Mouse (Mus musculus): ENCODE results near the gene Tbp. TPM values are rescaled to one million over a fixed set of nuclear protein-coding genes. Genes with fewer than 3 reads are reported as not detected.
A peak's percentile ranks its signal among the peaks of the same experiment; 100 is the strongest.

Tbp gene
- 10 to 100 TPM; 29.1 to 29.6 TPM for total RNA-seq (2021)
- long read RNA-seq, experiment 1, full-length matches to known transcripts: 11 of 21 reads
- long read RNA-seq, experiment 1, partial matches to known transcripts: 3 of 21 reads
- long read RNA-seq, experiment 1, other reads (novel, unspliced or antisense): 7 of 21 reads
- long read RNA-seq, experiment 2, full-length matches to known transcripts: 13 of 17 reads
- long read RNA-seq, experiment 2, partial matches to known transcripts: 1 of 17 reads
- long read RNA-seq, experiment 2, other reads (novel, unspliced or antisense): 3 of 17 reads

DNA sequence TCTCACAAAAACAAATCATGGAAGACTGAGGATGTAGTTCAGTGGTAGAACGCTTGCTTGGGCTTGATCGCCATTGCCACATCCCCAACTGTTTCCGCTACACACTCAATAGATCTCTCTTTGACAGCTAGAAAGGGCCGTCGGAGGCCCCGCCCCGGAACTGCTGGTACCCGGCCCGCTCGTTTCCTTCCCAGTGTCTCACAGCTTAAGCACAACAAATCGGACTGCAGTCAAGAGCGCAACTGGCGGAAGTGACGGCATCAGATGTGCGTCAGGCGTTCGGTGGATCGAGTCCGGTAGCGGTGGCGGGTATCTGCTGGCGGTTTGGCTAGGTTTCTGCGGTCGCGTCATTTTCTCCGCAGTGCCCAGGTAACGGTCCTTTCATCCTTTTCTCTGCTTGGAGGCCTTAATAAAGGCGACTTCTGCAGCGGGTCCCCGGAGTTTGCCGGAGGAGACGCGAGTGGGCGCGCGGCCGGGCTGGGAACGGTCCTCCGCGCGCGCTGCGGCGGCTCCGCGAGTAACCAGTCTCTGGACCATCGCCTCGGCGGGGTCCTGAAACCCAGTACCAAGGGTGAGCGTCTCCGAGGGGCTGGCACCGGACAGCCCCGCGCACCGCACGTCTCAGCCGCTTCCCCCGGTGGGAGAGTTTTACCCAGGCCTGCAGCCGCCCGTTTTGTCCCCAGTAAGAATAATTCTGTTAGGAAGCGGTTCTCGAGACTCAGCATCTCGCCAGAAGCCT lies at the start of gene Tbp, which contains the start of gene Psmb1:
TSS of gene Tbp (plus strand) at position 233 of the 739 bp plus-strand sequence.
TSS of gene Psmb1 (minus strand) at position 96 of the 739 bp plus-strand sequence.
- Histone ChIP-seq H3K27ac (peak within 1 kb of the TSS; percentile 90), H3K4me3 (peak within 1 kb of the TSS; percentile 93)
- DNase-seq (ENCODE audit: low spot score in 2 of 2): peak; percentile 97 to 98
- TF ChIP-seq CTCF (conservative IDR thresholded peaks at IDR 0.05): no peak

DNA sequence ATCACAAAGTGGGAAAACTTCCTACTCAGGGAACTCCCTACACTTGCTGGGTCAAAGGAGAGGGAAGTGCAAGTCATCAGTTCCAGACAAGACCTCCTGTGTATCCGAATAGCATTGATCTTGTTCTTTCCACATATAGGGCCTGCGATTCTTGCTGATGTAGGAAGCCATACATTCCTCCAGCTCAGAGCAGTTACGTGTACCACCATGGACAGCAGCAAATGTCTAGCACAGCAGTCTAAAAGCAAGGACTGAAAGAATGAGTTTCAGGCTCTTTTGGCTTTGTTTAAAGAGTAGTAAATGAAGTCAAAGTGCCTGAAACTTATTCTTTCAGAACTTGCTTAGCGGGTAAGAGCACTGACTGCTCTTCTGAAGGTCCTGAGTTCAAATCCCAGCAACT lies 44.5 kb upstream of the Tbp start:
- Histone ChIP-seq H3K4me3 (no peak overlapping the region), H3K27ac (no peak overlapping the region)
- TF ChIP-seq CTCF (conservative IDR thresholded peaks at IDR 0.05): no peak
- DNase-seq (ENCODE audit: low spot score in 2 of 2): no peak

DNA sequence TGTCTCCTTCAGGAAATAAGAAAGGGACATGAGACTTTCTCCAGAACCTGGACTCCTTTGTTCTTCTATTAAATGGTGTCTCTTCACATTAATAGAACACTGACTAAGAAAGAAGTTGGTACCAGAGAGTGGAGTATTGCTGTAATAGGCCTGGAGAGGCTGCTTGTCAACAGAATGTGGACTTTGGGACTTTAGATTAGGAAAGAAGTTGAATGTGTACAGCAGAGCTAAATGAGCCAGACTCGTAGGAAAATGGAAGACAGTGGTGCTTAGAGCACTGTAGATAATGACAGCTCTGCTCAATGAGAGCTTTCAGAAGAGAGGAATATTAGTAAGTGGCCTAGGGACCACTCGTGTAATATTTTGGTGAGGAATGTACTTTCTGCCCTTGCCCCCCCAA lies 43.1 kb upstream of the Tbp start:
- DNase-seq (ENCODE audit: low spot score in 2 of 2): no peak
- H3K4me3 ChIP-seq: no peak overlapping the region
- TF ChIP-seq CTCF (conservative IDR thresholded peaks at IDR 0.05): no peak
- H3K27ac ChIP-seq: no peak overlapping the region

DNA sequence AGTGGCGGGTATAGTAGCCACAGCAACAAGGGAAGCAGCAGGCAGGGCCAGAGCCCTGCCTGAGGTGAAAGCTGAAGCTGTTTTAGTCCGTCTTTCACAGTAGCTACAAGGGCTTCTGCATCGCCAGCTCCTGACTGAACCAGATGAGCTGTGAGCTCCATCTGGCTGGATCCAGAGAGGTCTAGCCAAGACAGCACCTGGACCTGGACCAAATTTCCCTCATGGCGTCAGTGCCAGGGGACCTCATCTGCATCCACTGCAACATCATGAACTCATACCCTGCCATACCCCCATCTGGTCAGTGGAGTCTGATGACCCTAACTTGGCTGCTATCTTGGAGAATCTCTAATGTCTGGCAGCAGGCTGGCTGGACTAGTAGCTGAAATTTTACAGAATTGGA lies 39.9 kb upstream of the Tbp start:
- H3K4me3 ChIP-seq: no peak overlapping the region
- no peak for DNase-seq (ENCODE audit: low spot score in 2 of 2)
- no peak overlapping the region for H3K27ac ChIP-seq
- no peak for TF ChIP-seq CTCF (conservative IDR thresholded peaks at IDR 0.05)

DNA sequence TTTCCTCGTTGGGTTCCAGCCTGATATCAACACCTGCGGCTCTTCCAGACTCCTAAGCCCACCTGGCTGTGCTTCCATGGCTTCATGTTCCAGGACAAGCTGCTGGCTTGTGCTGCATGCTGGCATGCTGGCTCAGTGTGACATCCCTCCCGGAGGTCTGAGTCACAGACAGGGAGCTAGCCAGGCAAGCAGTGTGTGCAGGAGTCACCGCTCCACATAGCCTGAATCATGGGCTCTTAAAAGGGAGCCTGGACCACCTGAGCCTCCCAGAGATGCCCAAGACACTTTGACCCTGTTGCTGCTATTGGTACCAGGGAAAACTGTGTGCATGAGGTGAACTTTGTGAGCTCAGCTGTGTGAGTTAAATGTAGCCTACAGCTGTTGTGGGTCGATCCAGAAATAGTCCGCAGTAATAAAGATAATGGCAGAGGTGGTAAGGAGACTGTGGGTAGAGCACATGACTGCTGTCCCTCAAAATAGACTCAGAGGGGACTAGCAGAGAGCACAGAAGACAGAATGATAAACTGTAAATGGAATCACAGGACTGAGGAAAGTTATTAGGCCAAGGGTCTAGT lies 37.7 kb upstream of the Tbp start:
- Histone ChIP-seq H3K27ac (no peak overlapping the region), H3K4me3 (no peak overlapping the region)
- DNase-seq (ENCODE audit: low spot score in 2 of 2): no peak
- TF ChIP-seq CTCF (conservative IDR thresholded peaks at IDR 0.05): no peak

DNA sequence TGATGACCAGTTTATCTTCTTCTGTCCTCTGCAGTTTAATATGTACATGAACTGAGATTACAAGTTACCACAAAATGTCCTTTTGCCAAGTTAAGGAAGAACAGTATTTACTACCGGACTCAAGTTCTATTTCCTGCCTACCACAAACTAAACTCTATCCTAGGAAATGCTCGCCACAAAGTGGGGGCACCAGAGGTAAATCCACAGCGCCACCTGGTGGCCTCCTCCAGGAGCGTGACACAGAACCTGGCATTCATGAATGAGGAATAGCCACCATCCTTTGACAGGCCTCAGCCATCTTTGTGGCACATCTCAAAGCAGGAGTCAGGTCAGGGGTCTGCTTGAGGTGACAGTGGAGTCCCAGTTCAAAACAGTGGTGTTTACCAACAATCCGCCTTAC lies 32.0 kb upstream of the Tbp start:
- peak; percentile 56 to 74 for DNase-seq (ENCODE audit: low spot score in 2 of 2)
- peak; percentile 96 for TF ChIP-seq CTCF (conservative IDR thresholded peaks at IDR 0.05)
- Histone ChIP-seq H3K27ac (no peak overlapping the region), H3K4me3 (no peak overlapping the region)

DNA sequence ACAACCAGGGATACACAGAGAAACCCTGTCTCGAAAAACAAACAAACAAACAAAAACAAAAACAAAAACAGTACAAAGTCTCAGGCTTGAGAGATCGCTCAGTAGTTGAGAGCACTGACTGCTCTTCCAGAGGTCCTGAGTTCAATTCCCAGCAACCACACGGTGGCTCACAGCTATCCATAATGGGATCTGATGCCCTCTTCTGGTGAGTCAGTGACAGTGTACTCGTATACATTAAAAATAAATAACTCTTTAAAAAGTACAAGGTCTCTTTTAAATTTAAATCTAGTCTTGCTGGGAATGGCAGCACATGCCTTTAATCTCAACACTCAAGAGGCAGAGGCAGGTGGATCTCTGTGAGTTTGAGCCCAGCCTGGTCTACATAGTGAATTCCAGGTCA lies 27.0 kb upstream of the Tbp start:
- Histone ChIP-seq H3K27ac (no peak overlapping the region), H3K4me3 (no peak overlapping the region)
- no peak for DNase-seq (ENCODE audit: low spot score in 2 of 2)
- TF ChIP-seq CTCF (conservative IDR thresholded peaks at IDR 0.05): peak; percentile 58

DNA sequence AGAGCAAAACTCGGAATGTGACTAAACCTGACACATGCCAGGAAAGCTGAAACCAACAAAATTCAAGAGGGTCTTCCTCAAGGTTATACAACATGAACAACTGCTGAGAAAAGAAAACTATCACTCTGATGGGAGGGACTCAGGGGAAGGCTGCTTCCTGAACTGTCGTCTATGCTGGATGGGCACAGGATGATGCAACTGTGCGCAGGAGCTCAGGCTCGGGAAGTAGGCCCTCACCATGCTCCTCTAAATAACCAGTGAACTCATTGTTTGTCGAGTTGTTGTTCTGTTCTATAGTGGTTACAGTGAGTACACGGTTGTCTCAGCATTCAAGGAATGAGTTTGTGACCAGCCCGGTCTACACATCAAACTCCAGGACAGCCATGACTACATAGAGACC lies 9.1 kb upstream of the Tbp start:
- no peak for TF ChIP-seq CTCF (conservative IDR thresholded peaks at IDR 0.05)
- no peak for DNase-seq (ENCODE audit: low spot score in 2 of 2)
- H3K27ac ChIP-seq: no peak overlapping the region

DNA sequence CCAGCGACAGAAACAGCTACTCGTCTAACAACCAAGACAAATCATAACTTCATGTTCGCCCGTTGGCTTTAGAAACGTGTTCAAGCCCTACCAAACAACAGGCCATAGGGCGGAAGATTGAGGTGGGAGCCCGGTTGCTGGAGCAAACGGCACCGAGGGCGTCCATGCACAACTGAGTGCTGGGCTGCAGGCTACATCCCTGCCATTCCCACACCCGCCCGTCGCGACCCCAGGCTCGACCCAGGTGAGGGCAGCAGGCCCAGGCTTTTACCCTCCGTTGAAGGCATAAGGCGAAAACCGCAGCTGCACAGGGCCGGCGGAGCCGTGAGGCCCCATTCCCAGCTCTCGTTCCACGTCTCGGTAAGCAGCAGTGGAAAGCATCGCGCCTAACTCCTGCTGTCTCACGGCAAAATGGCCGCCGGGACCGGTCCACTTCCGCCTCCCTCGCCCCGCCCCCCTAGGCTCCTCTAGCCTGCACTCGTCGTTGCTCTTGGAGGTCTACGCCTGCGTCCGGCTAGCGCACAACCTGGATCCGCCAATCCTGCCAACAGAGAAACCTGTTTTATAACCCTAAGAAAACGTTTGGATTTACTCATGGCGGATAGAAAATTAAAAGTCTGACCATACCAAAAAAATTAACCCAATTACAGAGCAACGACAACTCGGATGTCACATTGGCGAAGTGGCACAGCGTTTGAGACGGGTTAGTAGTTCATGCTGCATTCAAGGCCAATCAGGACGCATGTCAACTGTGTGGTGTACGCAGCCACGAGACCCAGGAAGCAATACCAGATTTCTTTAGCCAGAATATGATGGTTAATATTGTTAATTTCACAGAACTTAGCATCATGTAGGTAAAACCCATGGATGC lies 1.6 kb upstream of the Tbp start:
- Histone ChIP-seq H3K4me3 (peak overlapping the region; percentile 93), H3K27ac (peak overlapping the region; percentile 90)
- TF ChIP-seq CTCF (conservative IDR thresholded peaks at IDR 0.05): no peak
- DNase-seq (ENCODE audit: low spot score in 2 of 2): peak; percentile 94 to 95

More for the DNA sequence above, 9.1 kb upstream of the Tbp start:
- H3K4me3 ChIP-seq: no peak overlapping the region

DNA sequence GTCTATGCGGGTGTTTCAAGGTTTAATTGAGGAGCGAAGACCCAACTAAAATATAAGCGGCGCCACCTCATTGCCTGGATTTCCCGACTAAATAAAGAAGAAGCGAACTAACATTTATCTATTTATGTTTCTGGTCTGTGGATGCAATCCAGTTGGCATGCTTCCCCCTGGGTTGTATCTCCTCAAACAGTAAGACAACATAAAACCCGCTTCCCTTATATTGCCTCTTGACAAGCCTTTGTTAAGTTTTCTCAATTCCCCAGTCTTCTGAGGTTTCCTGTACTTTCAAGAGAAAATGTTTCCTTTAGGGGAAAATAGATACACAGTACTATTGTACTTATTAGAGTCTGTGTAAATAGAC lies 955 bp upstream of the Tbp start:
- no peak for TF ChIP-seq CTCF (conservative IDR thresholded peaks at IDR 0.05)
- Histone ChIP-seq H3K27ac (peak overlapping the region; percentile 90), H3K4me3 (peak overlapping the region; percentile 93)
- no peak for DNase-seq (ENCODE audit: low spot score in 2 of 2)

DNA sequence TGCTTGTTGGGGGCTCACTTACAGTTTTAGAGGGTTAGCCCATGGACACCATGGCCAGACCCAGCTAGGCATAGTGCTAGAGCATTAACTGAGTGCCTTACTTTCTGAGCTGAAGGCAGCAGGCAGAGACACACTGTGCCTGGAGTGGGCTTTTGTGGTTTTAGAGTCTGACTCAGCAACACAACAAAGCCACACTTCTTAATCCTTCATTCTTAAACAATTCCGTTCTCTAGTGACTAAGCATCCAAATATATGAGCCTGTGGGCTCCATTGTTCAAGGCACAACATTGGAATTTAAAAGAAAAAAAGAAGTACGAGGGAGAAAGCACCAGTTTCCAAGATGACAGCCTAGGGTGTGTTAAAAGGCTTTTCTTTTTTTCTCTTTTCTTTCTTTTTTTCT lies 11.0 kb downstream of the Tbp start:
- DNase-seq (ENCODE audit: low spot score in 2 of 2): no peak
- no peak overlapping the region for H3K4me3 ChIP-seq
- no peak overlapping the region for H3K27ac ChIP-seq
- TF ChIP-seq CTCF (conservative IDR thresholded peaks at IDR 0.05): no peak

DNA sequence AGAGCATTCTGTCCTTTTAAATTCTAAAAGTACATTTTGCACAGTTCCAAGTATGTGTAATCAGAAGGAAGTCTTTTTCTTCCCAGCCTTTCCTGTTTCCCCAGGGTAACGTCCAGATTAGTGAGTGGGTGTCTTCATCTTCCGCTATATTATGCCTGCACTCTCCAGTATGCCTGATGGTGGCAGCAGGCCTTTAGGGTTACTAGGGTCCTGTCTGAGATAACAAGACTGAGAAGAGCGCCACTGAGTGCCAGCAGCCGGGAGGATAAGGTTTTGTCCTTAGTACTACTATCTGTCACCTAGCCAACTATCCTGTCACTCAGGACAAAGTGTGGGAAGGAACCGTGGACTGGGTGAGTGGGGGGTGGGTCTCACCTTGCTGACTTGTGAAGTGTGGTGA lies 18.1 kb downstream of the Tbp start:
- DNase-seq (ENCODE audit: low spot score in 2 of 2): no peak
- no peak for TF ChIP-seq CTCF (conservative IDR thresholded peaks at IDR 0.05)
- no peak overlapping the region for H3K4me3 ChIP-seq
- no peak overlapping the region for H3K27ac ChIP-seq

DNA sequence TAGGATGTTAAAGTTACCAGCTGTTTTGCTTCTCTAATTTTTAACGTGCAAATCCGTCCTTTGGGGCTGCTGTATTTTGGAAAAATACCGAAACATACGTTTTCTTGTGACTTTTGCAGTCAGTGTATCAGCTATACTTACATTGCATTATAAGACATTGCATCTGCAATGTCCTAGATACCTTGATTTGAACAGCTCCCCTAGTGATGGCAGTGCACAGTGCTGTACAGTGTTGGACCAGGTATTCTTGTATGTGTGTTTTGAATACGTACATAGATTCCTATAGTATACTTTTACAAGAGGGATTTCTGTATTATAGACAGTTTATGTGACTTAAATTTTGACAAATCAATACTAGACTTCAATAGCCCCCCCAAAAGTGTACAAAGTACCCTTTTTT lies 18.5 kb downstream of the Tbp start:
- Histone ChIP-seq H3K4me3 (no peak overlapping the region), H3K27ac (no peak overlapping the region)
- DNase-seq (ENCODE audit: low spot score in 2 of 2): no peak
- 0 out of 2 replicates have a peak, but pooled peaks have one; percentile 9 for TF ChIP-seq CTCF (conservative IDR thresholded peaks at IDR 0.05)

Measured in layer of hippocampus, adult 2 months (tissue).